Mouse (Mus musculus): Measurements from ENCODE around the gene Kdm3a.
A peak's percentile ranks its signal among the peaks of the same experiment; 100 is the strongest.

Gene Kdm3a

DNA sequence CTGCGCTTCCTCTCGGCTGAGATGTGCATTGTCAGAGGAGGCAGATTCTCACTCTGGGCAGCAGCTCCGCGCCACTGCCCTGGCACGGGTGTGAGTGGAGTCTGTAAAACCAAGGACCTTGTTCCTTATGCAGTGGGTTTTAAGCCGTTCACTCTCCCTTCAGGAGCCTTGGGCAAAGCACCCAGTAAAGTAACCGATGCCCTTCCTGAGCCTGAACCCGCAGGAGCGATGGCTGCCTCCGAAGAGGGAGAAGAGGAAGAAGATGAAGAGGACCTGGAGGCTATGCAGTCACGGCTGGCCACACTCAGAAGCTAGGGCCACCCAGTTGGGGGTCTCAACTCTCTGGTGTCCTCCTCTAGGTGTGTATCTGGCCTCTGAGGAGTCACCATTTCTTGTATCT lies 53.3 kb downstream of the Kdm3a start:
- DNase-seq (ENCODE audit: low read depth, low spot score), result no peak

DNA sequence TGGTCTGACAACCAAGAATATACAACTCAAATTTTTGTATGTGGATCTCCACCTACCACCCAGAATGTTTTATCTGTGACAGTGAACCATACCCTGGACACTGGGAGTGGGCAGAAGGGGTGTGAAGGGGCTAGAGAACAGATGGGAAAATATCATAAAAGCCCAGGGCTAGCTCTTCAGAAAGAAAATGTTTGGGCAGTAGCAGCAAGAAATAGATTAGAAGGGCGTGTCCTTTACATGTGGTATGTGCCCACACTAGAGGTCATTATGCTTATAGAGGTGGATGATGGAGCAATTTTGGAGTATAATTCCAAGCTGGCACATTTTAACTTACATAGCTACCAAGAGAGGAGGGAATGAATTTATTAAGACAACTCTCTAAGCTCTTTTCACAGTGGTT lies 57.4 kb downstream of the Kdm3a start:
- no peak for DNase-seq (ENCODE audit: low read depth, low spot score)

DNA sequence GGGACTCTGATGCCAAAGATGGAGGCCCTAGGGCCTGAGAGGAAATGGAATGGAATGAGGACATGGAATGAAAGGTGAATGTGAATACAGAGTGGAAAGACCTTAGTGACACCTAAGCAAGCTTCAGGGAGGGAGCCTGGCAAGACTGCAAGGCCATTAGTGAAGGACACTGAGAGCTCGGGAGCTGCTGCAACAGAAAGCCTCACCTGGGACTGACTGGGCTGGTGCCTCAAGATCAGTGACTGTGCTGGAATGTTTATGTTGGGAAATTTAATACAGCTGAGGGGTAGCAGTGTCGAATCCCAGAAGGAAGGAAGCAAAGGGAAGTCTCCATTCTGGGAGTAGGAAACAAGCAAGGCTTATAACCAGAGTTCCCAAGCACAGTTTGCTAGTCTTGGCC lies 63.8 kb downstream of the Kdm3a start:
- no peak for DNase-seq (ENCODE audit: low read depth, low spot score)

DNA sequence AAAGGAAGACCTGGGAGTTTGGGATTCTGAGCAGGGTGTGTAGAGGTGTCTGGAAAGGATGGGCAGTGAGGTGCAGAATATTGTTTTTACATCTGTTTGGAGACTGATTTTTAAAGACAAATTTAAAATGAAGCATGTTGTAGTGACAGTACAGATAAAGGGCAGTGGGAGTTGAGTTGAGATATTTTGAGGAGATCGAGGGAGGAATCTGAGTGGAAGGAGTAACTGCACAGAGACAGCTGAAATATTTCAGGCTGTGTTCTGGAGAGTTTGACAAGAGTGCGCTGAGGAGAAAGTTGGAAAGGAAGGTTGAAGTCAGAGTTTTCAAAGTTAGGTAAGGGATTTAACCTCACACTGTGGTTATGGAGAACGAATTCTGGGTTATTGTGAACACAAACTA lies 64.2 kb downstream of the Kdm3a start:
- no peak for DNase-seq (ENCODE audit: low read depth, low spot score)

DNA sequence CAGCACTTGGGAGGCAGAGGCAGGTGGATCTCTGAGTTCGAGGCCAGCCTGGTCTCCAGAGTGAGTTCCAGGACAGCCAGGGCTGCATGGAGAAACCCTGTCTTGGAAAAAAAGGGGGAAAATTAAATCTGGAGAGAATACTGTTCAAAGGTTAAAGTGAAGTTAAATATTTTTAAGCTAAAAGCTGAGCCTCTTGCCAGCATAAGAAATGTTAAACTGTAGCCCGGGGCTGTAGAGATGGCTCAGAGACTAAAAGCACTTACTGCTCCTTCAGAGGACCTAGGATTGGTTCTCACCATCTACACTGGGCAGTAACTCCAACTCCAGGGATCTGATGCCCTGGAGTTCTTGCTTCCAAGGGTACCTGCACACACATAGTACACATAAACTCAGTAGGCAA lies 76.0 kb downstream of the Kdm3a start:
- no peak for DNase-seq (ENCODE audit: low read depth, low spot score)

DNA sequence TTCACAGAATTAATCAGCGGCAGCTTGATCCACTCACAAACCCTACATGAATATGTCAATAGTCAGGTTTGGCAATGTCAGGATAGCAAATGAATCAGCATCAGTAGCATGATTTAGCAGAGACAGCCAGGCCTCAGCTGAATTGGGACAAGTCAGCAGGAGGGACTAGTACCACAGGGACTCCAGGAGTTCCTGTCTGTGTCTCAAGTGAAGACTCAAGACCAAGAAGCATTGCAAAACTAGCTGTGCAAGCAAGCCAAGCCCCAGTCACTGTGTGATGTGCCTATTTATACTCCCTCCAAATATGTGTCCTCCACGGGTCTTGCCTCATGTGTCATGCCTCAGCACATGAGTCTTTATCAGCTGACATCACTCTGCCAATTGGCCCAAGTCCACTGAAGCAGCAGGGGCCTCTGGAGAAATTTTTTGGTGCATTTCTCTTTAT lies 77.3 kb downstream of the Kdm3a start:
- no peak for DNase-seq (ENCODE audit: low read depth, low spot score)

DNA sequence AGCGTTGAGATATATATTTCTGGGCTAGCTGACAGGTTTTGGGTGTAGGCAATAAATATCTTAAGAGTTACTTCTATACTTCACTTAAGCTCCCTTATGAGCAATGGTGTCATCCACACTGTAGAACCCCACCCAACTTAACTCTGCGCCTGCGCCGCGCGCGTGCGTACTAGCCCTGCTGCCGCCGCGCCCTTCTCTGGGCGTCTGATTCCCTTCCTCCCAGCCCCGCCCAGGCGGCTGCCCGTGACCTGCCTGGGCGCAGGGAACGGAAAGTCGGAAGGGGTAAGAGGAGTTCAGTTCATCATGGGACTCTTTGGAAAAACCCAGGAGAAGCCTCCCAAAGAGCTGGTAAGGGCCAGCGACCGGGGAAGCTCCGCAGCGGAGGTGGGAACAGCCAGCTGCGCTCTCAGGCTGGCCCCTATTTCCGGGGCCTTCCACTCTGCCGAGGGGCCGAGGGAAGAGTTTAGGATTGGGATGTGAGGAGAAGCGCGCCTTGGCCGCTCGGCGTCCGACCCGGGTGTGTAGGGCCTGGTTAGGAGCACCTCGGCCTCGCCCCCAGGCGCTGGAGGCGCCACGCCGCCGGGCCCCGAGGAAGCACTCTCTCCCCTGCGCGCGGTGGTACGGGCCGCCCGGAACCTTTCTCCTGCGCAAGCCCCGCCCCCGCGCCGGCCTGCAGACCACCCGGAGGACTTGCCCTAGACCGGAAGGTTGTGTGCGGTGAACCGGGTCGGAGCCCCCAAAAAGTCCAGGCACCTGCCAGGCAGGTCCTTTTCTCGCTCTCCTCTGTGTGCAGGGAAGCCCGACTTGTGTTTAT lies 88.9 kb downstream of the Kdm3a start, which contains the start of gene Chmp3:
Gene Chmp3, plus strand, starts transcription at position 112 of the 814 bp plus-strand sequence.
- peak; percentile 92 for DNase-seq (ENCODE audit: low read depth, low spot score)

Data from A20 (cell line).